Mouse (Mus musculus): ENCODE measurements around the gene Zkscan5. TPM values are rescaled to one million over a fixed set of nuclear protein-coding genes. Genes with fewer than 3 reads are reported as not detected.

Zkscan5 gene
- polyA plus RNA-seq (2012; rRNA removed): 2.6 and 2.8 TPM in 2 replicates

DNA sequence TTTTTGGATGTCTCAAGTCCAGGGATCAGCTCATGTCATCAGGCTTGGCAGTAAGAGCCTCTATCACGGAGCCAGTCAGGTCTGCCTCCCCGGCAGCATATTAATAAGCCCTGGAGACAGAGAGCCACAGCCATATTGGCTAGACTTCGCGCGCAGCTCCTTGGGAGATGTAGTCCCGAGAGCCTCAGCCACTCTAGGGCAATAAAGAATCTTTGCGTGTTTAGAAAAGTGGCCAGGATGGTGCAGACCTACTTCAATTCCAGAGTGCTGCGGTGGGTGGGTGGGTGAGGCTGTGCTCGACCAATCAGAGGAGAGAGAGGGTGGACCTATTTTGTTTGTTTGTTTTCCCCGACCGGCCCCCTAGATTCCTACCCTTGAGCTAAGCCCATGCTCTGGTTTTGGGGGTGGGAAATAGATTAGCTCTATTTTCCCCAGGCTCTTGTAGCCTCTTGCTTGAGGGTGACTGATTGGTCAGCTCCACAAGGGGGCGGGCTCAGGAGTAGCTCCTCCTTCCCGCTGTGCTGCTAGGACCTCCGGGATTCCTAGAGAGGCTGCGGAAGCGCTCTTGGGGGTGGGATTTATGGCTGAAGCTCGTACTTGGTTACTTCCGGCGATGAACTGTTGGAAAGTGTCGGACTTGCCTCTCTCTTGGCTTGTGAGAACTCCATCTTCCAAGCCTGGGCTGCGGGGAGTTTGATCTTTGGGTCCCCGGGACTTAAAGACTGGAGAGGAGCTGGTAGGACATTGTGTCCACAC, at the start of gene Zkscan5:
TSS of gene Zkscan5 (plus strand) at position 627 of the 756 bp plus-strand sequence.
- Histone ChIP-seq H3K4me1 (ENCODE audit: control insufficient read depth, insufficient read depth, insufficient read length) (peaks cover 7% of the 10 kb centered on the region), H3K36me3 (ENCODE audit: control insufficient read depth, insufficient read depth, low read length) (peaks cover 1% of the 10 kb centered on the region; the same call in 1 of the 2 replicates), H3K27me3 (ENCODE audit: control insufficient read depth, insufficient read depth, low read length) (no peaks in the 10 kb centered on the region), H3K4me3 (ENCODE audit: extremely low read depth, insufficient read depth, insufficient read length) (peak within 1 kb of the TSS; percentile 71), H3K27ac (ENCODE audit: insufficient read depth, low read length) (peak within 1 kb of the TSS; percentile 78)
- DNase-seq (ENCODE audit: low read depth in 1 of 2, low spot score in 2 of 2): peak; percentile 95
- under 1% methylated on average over 22 of the region's 22 CpGs for WGBS
- TF ChIP-seq CTCF (IDR thresholded peaks at IDR 0.05; ENCODE audit: extremely low read depth, insufficient read depth, insufficient read length, insufficient replicate concordance) (no peak), POLR2A (IDR thresholded peaks at IDR 0.05; ENCODE audit: low read depth, low read length) (peak; percentile 51)

- Histone ChIP-seq H3K4me1 (ENCODE audit: control insufficient read depth, insufficient read depth, insufficient read length) (peaks cover 5% of the 10 kb centered on the region; the same call in 1 of the 2 replicates), H3K27ac (ENCODE audit: insufficient read depth, low read length) (no peak overlapping the region), H3K4me3 (ENCODE audit: extremely low read depth, insufficient read depth, insufficient read length) (no peak overlapping the region), H3K36me3 (ENCODE audit: control insufficient read depth, insufficient read depth, low read length) (peaks cover 30% of the 10 kb centered on the region), H3K27me3 (ENCODE audit: control insufficient read depth, insufficient read depth, low read length) (no peaks in the 10 kb centered on the region)
- TF ChIP-seq POLR2A (IDR thresholded peaks at IDR 0.05; ENCODE audit: low read depth, low read length) (no peak), CTCF (IDR thresholded peaks at IDR 0.05; ENCODE audit: extremely low read depth, insufficient read depth, insufficient read length, insufficient replicate concordance) (no peak)
- WGBS: 96% methylated on average over 14 of the region's 14 CpGs
- no peak for DNase-seq (ENCODE audit: low read depth in 1 of 2, low spot score in 2 of 2)
Observed at GRCm38 (mm10) chr5:145161361-145161760, 43.0 kb upstream of the Zkscan5 start.

DNA sequence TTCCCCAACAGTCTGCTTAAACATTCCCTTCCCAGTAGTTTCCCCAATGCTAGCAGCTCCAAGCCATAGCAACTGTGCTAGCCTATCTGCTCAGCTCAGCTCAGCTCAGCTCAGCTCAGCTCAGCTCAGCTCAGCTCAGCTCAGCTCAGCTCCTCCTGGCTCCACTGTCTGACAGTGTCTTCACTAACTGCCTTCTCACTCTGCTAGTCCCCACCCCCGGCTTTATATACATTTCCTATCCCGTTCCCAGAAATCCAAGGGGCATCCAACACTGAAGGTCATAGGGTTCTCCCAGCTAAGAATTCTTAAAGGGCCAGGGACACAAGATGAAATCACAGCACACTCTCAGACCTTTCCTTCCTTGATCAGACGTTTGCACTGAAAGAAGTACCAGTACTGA, 39.7 kb upstream of the Zkscan5 start:
- Histone ChIP-seq H3K36me3 (ENCODE audit: control insufficient read depth, insufficient read depth, low read length) (peaks cover 14% of the 10 kb centered on the region), H3K27me3 (ENCODE audit: control insufficient read depth, insufficient read depth, low read length) (no peaks in the 10 kb centered on the region), H3K4me3 (ENCODE audit: extremely low read depth, insufficient read depth, insufficient read length) (no peak overlapping the region), H3K4me1 (ENCODE audit: control insufficient read depth, insufficient read depth, insufficient read length) (peaks cover 9% of the 10 kb centered on the region; the same call in 1 of the 2 replicates), H3K27ac (ENCODE audit: insufficient read depth, low read length) (no peak overlapping the region)
- TF ChIP-seq CTCF (IDR thresholded peaks at IDR 0.05; ENCODE audit: extremely low read depth, insufficient read depth, insufficient read length, insufficient replicate concordance) (no peak), POLR2A (IDR thresholded peaks at IDR 0.05; ENCODE audit: low read depth, low read length) (no peak)
- no peak for DNase-seq (ENCODE audit: low read depth in 1 of 2, low spot score in 2 of 2)
- 87% methylated on average over 3 of the region's 3 CpGs for WGBS

- no peak overlapping the region for H3K4me3 ChIP-seq (ENCODE audit: extremely low read depth, insufficient read depth, insufficient read length)
- H3K36me3 ChIP-seq (ENCODE audit: control insufficient read depth, insufficient read depth, low read length): peaks cover 12% of the 10 kb centered on the region
- DNase-seq (ENCODE audit: low read depth in 1 of 2, low spot score in 2 of 2): no peak
- no peaks in the 10 kb centered on the region for H3K27me3 ChIP-seq (ENCODE audit: control insufficient read depth, insufficient read depth, low read length)
- no peak overlapping the region for H3K27ac ChIP-seq (ENCODE audit: insufficient read depth, low read length)
- 89% methylated on average over 15 of the region's 15 CpGs for WGBS
- H3K4me1 ChIP-seq (ENCODE audit: control insufficient read depth, insufficient read depth, insufficient read length): peaks cover 9% of the 10 kb centered on the region; the same call in 1 of the 2 replicates
- TF ChIP-seq CTCF (IDR thresholded peaks at IDR 0.05; ENCODE audit: extremely low read depth, insufficient read depth, insufficient read length, insufficient replicate concordance) (no peak), POLR2A (IDR thresholded peaks at IDR 0.05; ENCODE audit: low read depth, low read length) (no peak)
Observed at GRCm38 (mm10) chr5:145165184-145165583, 39.2 kb upstream of the Zkscan5 start.

- Histone ChIP-seq H3K4me3 (ENCODE audit: extremely low read depth, insufficient read depth, insufficient read length) (peak within 1 kb of the TSS; percentile 84), H3K4me1 (ENCODE audit: control insufficient read depth, insufficient read depth, insufficient read length) (peaks cover 9% of the 10 kb centered on the region; the same call in 1 of the 2 replicates), H3K27me3 (ENCODE audit: control insufficient read depth, insufficient read depth, low read length) (no peaks in the 10 kb centered on the region), H3K36me3 (ENCODE audit: control insufficient read depth, insufficient read depth, low read length) (peaks cover 9% of the 10 kb centered on the region), H3K27ac (ENCODE audit: insufficient read depth, low read length) (peak within 1 kb of the TSS; percentile 70)
- WGBS: under 1% methylated on average over 51 of the region's 51 CpGs
- DNase-seq (ENCODE audit: low read depth in 1 of 2, low spot score in 2 of 2): peak; percentile 95 to 98
- peak; percentile 57 for TF ChIP-seq POLR2A (IDR thresholded peaks at IDR 0.05; ENCODE audit: low read depth, low read length)
- no peak for TF ChIP-seq CTCF (IDR thresholded peaks at IDR 0.05; ENCODE audit: extremely low read depth, insufficient read depth, insufficient read length, insufficient replicate concordance)
Observed at GRCm38 (mm10) chr5:145166536-145167305, 37.6 kb upstream of the Zkscan5 start, which contains the start of the genes Ptcd1 and Cpsf4. TSS of gene Ptcd1 (minus strand) at chr5:145167108. TSS of gene Cpsf4 (plus strand) at chr5:145167213.

DNA sequence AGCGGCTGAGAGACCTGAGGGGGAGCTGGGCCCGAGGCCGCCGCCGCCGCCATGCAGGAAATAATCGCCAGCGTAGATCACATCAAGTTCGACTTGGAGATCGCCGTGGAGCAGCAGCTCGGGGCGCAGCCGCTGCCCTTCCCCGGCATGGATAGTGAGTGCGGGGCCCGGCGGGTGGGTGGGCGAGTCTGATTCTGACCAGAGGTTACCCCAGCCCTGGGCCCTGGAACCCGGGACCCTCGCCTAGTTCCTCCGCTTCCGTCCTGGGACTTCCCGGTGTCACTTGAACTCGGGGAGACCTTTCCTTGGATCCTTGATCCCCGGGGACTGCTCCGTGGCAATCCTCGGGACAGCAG, 37.1 kb upstream of the Zkscan5 start:
- no peak for DNase-seq (ENCODE audit: low read depth in 1 of 2, low spot score in 2 of 2)
- TF ChIP-seq CTCF (IDR thresholded peaks at IDR 0.05; ENCODE audit: extremely low read depth, insufficient read depth, insufficient read length, insufficient replicate concordance) (no peak), POLR2A (IDR thresholded peaks at IDR 0.05; ENCODE audit: low read depth, low read length) (no peak)
- Histone ChIP-seq H3K36me3 (ENCODE audit: control insufficient read depth, insufficient read depth, low read length) (peaks cover 10% of the 10 kb centered on the region), H3K4me1 (ENCODE audit: control insufficient read depth, insufficient read depth, insufficient read length) (peaks cover 9% of the 10 kb centered on the region; the same call in 1 of the 2 replicates), H3K4me3 (ENCODE audit: extremely low read depth, insufficient read depth, insufficient read length) (peak overlapping the region; percentile 84), H3K27me3 (ENCODE audit: control insufficient read depth, insufficient read depth, low read length) (no peaks in the 10 kb centered on the region), H3K27ac (ENCODE audit: insufficient read depth, low read length) (peak overlapping the region; percentile 70)
- WGBS: under 1% methylated on average over 28 of the region's 28 CpGs

All from spleen, adult 2 months (tissue).